In genomic region chr16:24220613-24221012, GRCm38 (mm10) we compare ENCODE assay signal across 22 mouse cellular contexts.
"Had no signal": no experiment of that assay in that cellular context is flagged by ENCODE, and none has a peak within 500 bp of the region (broad histone marks: within the 10 kb centered on the region; RNA-seq: fewer than 3 reads in every experiment).

No protein-coding gene starts in this region.

- ATAC-seq: intestine, embryonic 15.5 days; midbrain, embryonic 15.5 days had no signal

- H3K4me3 ChIP-seq: intestine, embryonic 15.5 days; kidney, embryonic 15.5 days; left cerebral cortex, adult 2 months; limb, embryonic 15.5 days; liver, embryonic 15.5 days; midbrain, embryonic 12.5 days; midbrain, embryonic 15.5 days; neural tube, embryonic 12.5 days; neural tube, embryonic 15.5 days had no signal

- H3K36me3 ChIP-seq: intestine, embryonic 15.5 days; kidney, embryonic 15.5 days; limb, embryonic 15.5 days; liver, embryonic 15.5 days; midbrain, embryonic 12.5 days; midbrain, embryonic 15.5 days; neural tube, embryonic 12.5 days; neural tube, embryonic 15.5 days had no signal

- H3K27ac ChIP-seq: intestine, embryonic 15.5 days; kidney, embryonic 15.5 days; left cerebral cortex, adult 2 months; limb, embryonic 15.5 days; liver, embryonic 15.5 days; midbrain, embryonic 12.5 days; midbrain, embryonic 15.5 days; neural tube, embryonic 12.5 days; neural tube, embryonic 15.5 days; stomach, postnatal 0 days had no signal

- H3K9ac ChIP-seq: intestine, embryonic 15.5 days; kidney, embryonic 15.5 days; limb, embryonic 15.5 days; liver, embryonic 15.5 days; midbrain, embryonic 12.5 days; midbrain, embryonic 15.5 days; neural tube, embryonic 12.5 days; neural tube, embryonic 15.5 days had no signal

- DNase-seq: kidney, adult 11 months; kidney, adult 8-10 months; kidney, postnatal 10 days; kidney, postnatal 36 days; layer of hippocampus, postnatal 36 days; lung, adult 2 months; lung, postnatal 14 days; lung, postnatal 4 days; right cerebral cortex, adult 18-20 months; right cerebral cortex, postnatal 14 days; right cerebral cortex, postnatal 4 days had no signal

- H3K9me3 ChIP-seq: intestine, embryonic 15.5 days; kidney, embryonic 15.5 days; limb, embryonic 15.5 days; liver, embryonic 15.5 days; midbrain, embryonic 12.5 days; midbrain, embryonic 15.5 days; neural tube, embryonic 12.5 days; neural tube, embryonic 15.5 days had no signal

- H3K27me3 ChIP-seq: intestine, embryonic 15.5 days; limb, embryonic 15.5 days; liver, embryonic 15.5 days; midbrain, embryonic 12.5 days; midbrain, embryonic 15.5 days; neural tube, embryonic 12.5 days; neural tube, embryonic 15.5 days had no signal

- H3K4me2 ChIP-seq: intestine, embryonic 15.5 days; kidney, embryonic 15.5 days; limb, embryonic 15.5 days; liver, embryonic 11.5 days; liver, embryonic 15.5 days; midbrain, embryonic 12.5 days; midbrain, embryonic 15.5 days; neural tube, embryonic 12.5 days; neural tube, embryonic 15.5 days had no signal
